Mouse (Mus musculus): ENCODE results near the gene Ralb. TPM values are rescaled to one million over a fixed set of nuclear protein-coding genes. Genes with fewer than 3 reads are reported as not detected.

Gene Ralb
- polyA plus RNA-seq, 1 experiment, result 66.1 TPM

GRCm38 (mm10) chr1:119463386-119463785, 41.2 kb downstream of the Ralb start:
- TF ChIP-seq CTCF (IDR thresholded peaks at IDR 0.05; ENCODE audit: borderline replicate concordance, insufficient read depth, low read length) (no peak), POLR2A (IDR thresholded peaks at IDR 0.05; ENCODE audit: low read depth, low read length) (no peak)
- H3K4me3 ChIP-seq (ENCODE audit: insufficient read depth, low read length), result no peak overlapping the region
- no peaks in the 10 kb centered on the region for H3K4me1 ChIP-seq (ENCODE audit: control insufficient read depth, insufficient read depth, low read length)
- H3K27ac ChIP-seq (ENCODE audit: insufficient read depth, low read length), result no peak overlapping the region

GRCm38 (mm10) chr1:119460062-119460461, 44.5 kb downstream of the Ralb start:
- no peak overlapping the region for H3K27ac ChIP-seq (ENCODE audit: insufficient read depth, low read length)
- no peak overlapping the region for H3K4me3 ChIP-seq (ENCODE audit: insufficient read depth, low read length)
- H3K4me1 ChIP-seq (ENCODE audit: control insufficient read depth, insufficient read depth, low read length), result no peaks in the 10 kb centered on the region
- no peak for TF ChIP-seq CTCF (IDR thresholded peaks at IDR 0.05; ENCODE audit: borderline replicate concordance, insufficient read depth, low read length)
- no peak for TF ChIP-seq POLR2A (IDR thresholded peaks at IDR 0.05; ENCODE audit: low read depth, low read length)

DNA sequence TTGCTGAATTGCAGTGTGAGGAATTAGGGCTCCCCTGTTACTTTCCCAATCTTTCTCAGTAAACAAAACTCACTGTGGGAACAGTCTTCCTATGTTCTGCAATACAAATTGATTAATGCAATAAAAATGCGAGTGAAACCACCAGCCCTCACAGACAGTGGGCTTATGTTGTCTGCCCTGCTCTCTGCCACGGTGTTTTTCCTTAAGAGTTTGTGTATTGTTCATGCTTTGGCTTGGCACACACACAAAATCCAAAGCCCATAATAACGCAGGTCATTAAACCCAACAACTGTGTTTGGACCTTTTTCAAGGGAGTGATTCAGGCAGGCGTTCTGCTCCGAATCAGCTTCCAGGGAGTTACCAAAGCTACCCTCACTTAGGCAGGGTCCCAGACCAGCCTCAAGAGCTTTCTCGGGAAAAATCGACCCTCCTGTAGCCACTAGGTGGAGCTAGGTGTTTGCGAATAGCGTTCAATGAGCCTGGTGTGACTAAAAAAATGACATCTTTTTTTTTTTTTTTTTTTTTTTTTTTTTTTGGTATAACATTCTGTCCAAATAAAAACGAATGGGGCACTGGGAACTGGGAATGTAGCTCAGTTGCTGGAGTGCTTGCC, 46.5 kb downstream of the Ralb start:
- H3K4me1 ChIP-seq (ENCODE audit: control insufficient read depth, insufficient read depth, low read length), result no peaks in the 10 kb centered on the region
- TF ChIP-seq POLR2A (IDR thresholded peaks at IDR 0.05; ENCODE audit: low read depth, low read length), result no peak
- TF ChIP-seq CTCF (IDR thresholded peaks at IDR 0.05; ENCODE audit: borderline replicate concordance, insufficient read depth, low read length), result no peak
- no peak overlapping the region for H3K4me3 ChIP-seq (ENCODE audit: insufficient read depth, low read length)
- no peak overlapping the region for H3K27ac ChIP-seq (ENCODE audit: insufficient read depth, low read length)

GRCm38 (mm10) chr1:119457528-119457855, 47.1 kb downstream of the Ralb start:
- H3K4me3 ChIP-seq (ENCODE audit: insufficient read depth, low read length), result no peak overlapping the region

DNA sequence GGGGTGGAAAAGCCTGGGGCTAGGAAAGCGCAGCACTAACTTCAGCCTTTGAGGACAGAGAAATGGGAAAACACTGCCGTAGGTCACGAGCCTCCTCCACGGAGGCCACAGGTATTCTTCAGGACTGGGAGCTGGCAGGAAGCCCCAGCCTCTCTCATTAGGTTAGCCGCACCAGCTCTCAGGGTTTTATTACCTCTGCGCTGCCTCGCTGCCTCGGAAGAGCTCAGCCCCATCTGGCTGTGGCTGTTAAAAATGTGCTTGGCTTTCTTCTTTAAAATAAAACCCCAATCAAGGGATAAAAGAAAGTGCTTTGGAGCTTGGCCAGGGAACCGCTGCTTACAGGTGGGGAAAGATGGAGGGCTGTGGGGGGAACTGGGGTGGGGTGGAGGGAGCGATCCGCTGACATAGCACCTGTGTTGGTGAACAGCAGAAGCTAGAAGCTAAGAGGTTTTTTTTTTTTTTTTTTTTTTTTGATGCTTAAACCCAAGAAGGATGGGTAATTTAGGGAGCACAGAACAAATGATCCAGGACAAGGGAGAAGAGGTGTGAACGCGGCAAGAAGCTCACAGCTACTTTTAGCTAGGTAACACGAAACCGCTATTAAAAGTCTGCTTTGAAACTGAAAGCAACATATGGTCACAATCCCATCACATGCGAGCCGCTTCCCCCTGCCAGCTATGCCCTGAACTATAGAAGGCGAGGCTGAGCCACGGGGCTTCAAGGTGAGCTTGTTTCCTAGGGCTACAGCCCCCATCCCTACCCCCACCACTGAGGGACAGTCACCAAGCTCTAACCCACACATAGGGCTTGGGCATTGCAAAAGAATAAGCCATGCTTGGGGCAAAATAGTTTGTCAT, 47.7 kb downstream of the Ralb start:
- TF ChIP-seq POLR2A (IDR thresholded peaks at IDR 0.05; ENCODE audit: low read depth, low read length), result no peak
- no peak for TF ChIP-seq CTCF (IDR thresholded peaks at IDR 0.05; ENCODE audit: borderline replicate concordance, insufficient read depth, low read length)
- no peak overlapping the region for H3K27ac ChIP-seq (ENCODE audit: insufficient read depth, low read length)
- H3K4me1 ChIP-seq (ENCODE audit: control insufficient read depth, insufficient read depth, low read length), result no peaks in the 10 kb centered on the region
- no peak overlapping the region for H3K4me3 ChIP-seq (ENCODE audit: insufficient read depth, low read length)

More at GRCm38 (mm10) chr1:119457528-119457855, 47.1 kb downstream of the Ralb start:
- no peak for TF ChIP-seq POLR2A (IDR thresholded peaks at IDR 0.05; ENCODE audit: low read depth, low read length)
- no peak for TF ChIP-seq CTCF (IDR thresholded peaks at IDR 0.05; ENCODE audit: borderline replicate concordance, insufficient read depth, low read length)
- Histone ChIP-seq H3K4me1 (ENCODE audit: control insufficient read depth, insufficient read depth, low read length) (no peaks in the 10 kb centered on the region), H3K27ac (ENCODE audit: insufficient read depth, low read length) (no peak overlapping the region)

DNA sequence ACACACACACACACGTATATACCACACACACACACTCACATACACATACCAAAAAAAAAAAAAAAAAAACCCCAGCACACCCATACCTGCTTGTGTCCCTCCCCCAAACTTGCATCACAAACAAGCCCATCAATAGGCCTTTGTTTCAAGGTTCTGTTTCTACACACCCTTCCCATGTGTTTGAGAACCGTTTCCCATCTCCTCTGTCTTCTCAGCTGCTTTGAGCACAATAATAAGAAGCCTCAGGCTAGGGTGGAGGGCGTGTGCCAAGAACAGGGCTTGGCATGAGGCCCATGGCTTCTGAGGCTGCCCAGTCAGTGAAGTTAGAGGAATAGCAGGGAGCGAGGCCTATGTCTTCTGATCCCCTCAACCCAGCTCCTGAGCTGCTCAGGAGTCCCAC, 50.9 kb downstream of the Ralb start:
- H3K4me3 ChIP-seq (ENCODE audit: insufficient read depth, low read length), result no peak overlapping the region

GRCm38 (mm10) chr1:119451417-119451816, 53.2 kb downstream of the Ralb start:
- Histone ChIP-seq H3K27ac (ENCODE audit: insufficient read depth, low read length) (no peak overlapping the region), H3K4me1 (ENCODE audit: control insufficient read depth, insufficient read depth, low read length) (no peaks in the 10 kb centered on the region), H3K4me3 (ENCODE audit: insufficient read depth, low read length) (no peak overlapping the region)
- no peak for TF ChIP-seq POLR2A (IDR thresholded peaks at IDR 0.05; ENCODE audit: low read depth, low read length)
- TF ChIP-seq CTCF (IDR thresholded peaks at IDR 0.05; ENCODE audit: borderline replicate concordance, insufficient read depth, low read length), result no peak

More for the DNA sequence above, 50.9 kb downstream of the Ralb start:
- Histone ChIP-seq H3K4me1 (ENCODE audit: control insufficient read depth, insufficient read depth, low read length) (no peaks in the 10 kb centered on the region), H3K27ac (ENCODE audit: insufficient read depth, low read length) (no peak overlapping the region)
- TF ChIP-seq CTCF (IDR thresholded peaks at IDR 0.05; ENCODE audit: borderline replicate concordance, insufficient read depth, low read length) (no peak), POLR2A (IDR thresholded peaks at IDR 0.05; ENCODE audit: low read depth, low read length) (no peak)

GRCm38 (mm10) chr1:119450651-119451345, 53.8 kb downstream of the Ralb start:
- TF ChIP-seq POLR2A (IDR thresholded peaks at IDR 0.05; ENCODE audit: low read depth, low read length) (no peak), CTCF (IDR thresholded peaks at IDR 0.05; ENCODE audit: borderline replicate concordance, insufficient read depth, low read length) (no peak)
- no peak overlapping the region for H3K27ac ChIP-seq (ENCODE audit: insufficient read depth, low read length)
- no peaks in the 10 kb centered on the region for H3K4me1 ChIP-seq (ENCODE audit: control insufficient read depth, insufficient read depth, low read length)
- H3K4me3 ChIP-seq (ENCODE audit: insufficient read depth, low read length), result no peak overlapping the region

DNA sequence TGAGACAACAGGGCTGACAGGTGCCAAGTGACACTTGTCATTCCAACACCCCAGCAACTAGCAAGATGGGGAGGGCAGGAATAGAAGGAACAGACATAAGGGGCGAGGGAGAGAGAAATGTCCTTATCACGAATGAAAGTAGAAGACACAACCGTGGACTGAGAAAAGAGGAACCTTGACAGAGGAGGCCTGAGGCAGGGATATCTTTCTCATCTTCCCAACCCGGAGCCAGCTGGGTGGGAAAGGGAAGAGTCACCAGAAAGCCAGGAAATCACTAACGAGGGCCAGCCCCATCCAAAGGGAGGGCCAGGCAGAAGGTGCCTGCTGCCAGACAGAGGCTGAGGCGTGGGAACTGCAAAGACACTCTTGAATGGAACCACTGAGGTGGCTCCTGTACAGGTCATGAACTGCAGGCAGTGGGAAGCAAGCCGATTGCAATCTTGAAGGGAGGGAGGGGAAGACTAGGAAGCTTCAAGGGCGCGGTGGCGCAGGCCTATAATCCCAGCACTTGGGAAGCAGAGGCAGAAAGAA, 57.8 kb downstream of the Ralb start:
- TF ChIP-seq POLR2A (IDR thresholded peaks at IDR 0.05; ENCODE audit: low read depth, low read length), result no peak
- TF ChIP-seq CTCF (IDR thresholded peaks at IDR 0.05; ENCODE audit: borderline replicate concordance, insufficient read depth, low read length), result no peak

More for the DNA sequence above, 57.8 kb downstream of the Ralb start:
- no peak overlapping the region for H3K4me3 ChIP-seq (ENCODE audit: insufficient read depth, low read length)
- H3K4me1 ChIP-seq (ENCODE audit: control insufficient read depth, insufficient read depth, low read length), result no peaks in the 10 kb centered on the region
- no peak overlapping the region for H3K27ac ChIP-seq (ENCODE audit: insufficient read depth, low read length)
